Mouse (Mus musculus): Measurements from ENCODE around the gene Ppp1r3e. TPM values are rescaled to one million over a fixed set of nuclear protein-coding genes. Genes with fewer than 3 reads are reported as not detected.

Gene Ppp1r3e
- 3.4 and 6.9 TPM in 2 replicates for polyA plus RNA-seq (2021; fragmentation: Nextera tagmentation)
- long read RNA-seq, experiment 1, partial matches to known transcripts: 0 of 3 reads
- long read RNA-seq, experiment 1, other reads (novel, unspliced or antisense): 0 of 3 reads
- long read RNA-seq, experiment 2, partial matches to known transcripts: 0 of 2 reads
- long read RNA-seq, experiment 2, other reads (novel, unspliced or antisense): 0 of 2 reads

GRCm38 (mm10) chr14:54877048-54877715, at the start of gene Ppp1r3e:
Gene Ppp1r3e (minus strand): TSS chr14:54877550.

GRCm38 (mm10) chr14:54925349-54926342, 48.3 kb upstream of the Ppp1r3e start, which contains the start of gene Efs:
Gene Efs (minus strand): TSS chr14:54926126.

GRCm38 (mm10) chr14:54912886-54913285, 35.5 kb upstream of the Ppp1r3e start, which contains the start of gene Slc22a17:
Gene Slc22a17 (minus strand): TSS chr14:54913132.

GRCm38 (mm10) chr14:54892200-54892599, 14.8 kb upstream of the Ppp1r3e start, which contains the start of gene Pabpn1:
Gene Pabpn1 (plus strand): TSS chr14:54892500.

GRCm38 (mm10) chr14:54883154-54884021, 6.0 kb upstream of the Ppp1r3e start, which contains the start of the genes Bcl2l2 and Gm20521:
Gene Bcl2l2 (plus strand): TSS chr14:54883377.
Gene Gm20521 (plus strand): TSS chr14:54883441.

GRCm38 (mm10) chr14:54870861-54871260, 6.5 kb downstream of the Ppp1r3e start, which contains the start of gene Homez:
Gene Homez (minus strand): TSS chr14:54870961.

Other genes with a start within 250 kb of the Ppp1r3e start
- not detected in 2 replicates for gene Gm17606, start 236.6 kb downstream of the Ppp1r3e start, polyA plus RNA-seq (2021; fragmentation: Nextera tagmentation)
- gene Cdh24, start 236.2 kb downstream of the Ppp1r3e start, polyA plus RNA-seq (2021; fragmentation: Nextera tagmentation): 0.64 and 0.83 TPM in 2 replicates
- 44.0 and 47.2 TPM in 2 replicates for gene 1700123O20Rik, start 191.3 kb downstream of the Ppp1r3e start, polyA plus RNA-seq (2021; fragmentation: Nextera tagmentation)
- gene Acin1, start 190.6 kb downstream of the Ppp1r3e start, polyA plus RNA-seq (2021; fragmentation: Nextera tagmentation): 28.3 and 32.9 TPM in 2 replicates
- not detected in 2 replicates for gene Gm29776, start 178.7 kb downstream of the Ppp1r3e start, polyA plus RNA-seq (2021; fragmentation: Nextera tagmentation)
- not detected in 2 replicates for gene Cebpe, start 165.4 kb downstream of the Ppp1r3e start, polyA plus RNA-seq (2021; fragmentation: Nextera tagmentation)
- 17.7 and 25.0 TPM in 2 replicates for gene Slc7a8, start 95.6 kb downstream of the Ppp1r3e start, polyA plus RNA-seq (2021; fragmentation: Nextera tagmentation)
- 0.10 TPM in 1 of 2 replicates, not detected in the other for gene Rnf212b, start 63.4 kb downstream of the Ppp1r3e start, polyA plus RNA-seq (2021; fragmentation: Nextera tagmentation)
- gene Homez, start 6.6 kb downstream of the Ppp1r3e start, polyA plus RNA-seq (2021; fragmentation: Nextera tagmentation): 5.8 and 7.3 TPM in 2 replicates
- 7.9 and 8.1 TPM in 2 replicates for gene Bcl2l2, start 5.8 kb upstream of the Ppp1r3e start, polyA plus RNA-seq (2021; fragmentation: Nextera tagmentation)
- gene Gm20521, start 5.9 kb upstream of the Ppp1r3e start, polyA plus RNA-seq (2021; fragmentation: Nextera tagmentation): not detected in 2 replicates
- gene Pabpn1, start 14.9 kb upstream of the Ppp1r3e start, polyA plus RNA-seq (2021; fragmentation: Nextera tagmentation): 17.4 and 22.3 TPM in 2 replicates
- 131 and 194 TPM in 2 replicates for gene Slc22a17, start 35.6 kb upstream of the Ppp1r3e start, polyA plus RNA-seq (2021; fragmentation: Nextera tagmentation)
- gene Efs, start 48.6 kb upstream of the Ppp1r3e start, polyA plus RNA-seq (2021; fragmentation: Nextera tagmentation): 0.77 and 5.0 TPM in 2 replicates
- gene Il25, start 55.1 kb upstream of the Ppp1r3e start, polyA plus RNA-seq (2021; fragmentation: Nextera tagmentation): 0.10 and 0.20 TPM in 2 replicates
- 87.7 and 132 TPM in 2 replicates for gene Cmtm5, start 58.7 kb upstream of the Ppp1r3e start, polyA plus RNA-seq (2021; fragmentation: Nextera tagmentation)
- 2.0 and 8.2 TPM in 2 replicates for gene Myh6, start 89.4 kb upstream of the Ppp1r3e start, polyA plus RNA-seq (2021; fragmentation: Nextera tagmentation)
- gene Gm17428, start 99.4 kb upstream of the Ppp1r3e start, polyA plus RNA-seq (2021; fragmentation: Nextera tagmentation): not detected in 2 replicates
- 25.4 and 42.9 TPM in 2 replicates for gene Myh7, start 117.1 kb upstream of the Ppp1r3e start, polyA plus RNA-seq (2021; fragmentation: Nextera tagmentation)
- gene Ngdn, start 137.9 kb upstream of the Ppp1r3e start, polyA plus RNA-seq (2021; fragmentation: Nextera tagmentation): 55.7 and 61.3 TPM in 2 replicates
- 2.4 and 4.6 TPM in 2 replicates for gene Zfhx2, start 214.8 kb upstream of the Ppp1r3e start, polyA plus RNA-seq (2021; fragmentation: Nextera tagmentation)
- gene Thtpa, start 217.2 kb upstream of the Ppp1r3e start, polyA plus RNA-seq (2021; fragmentation: Nextera tagmentation): 16.3 and 18.9 TPM in 2 replicates
- 1.0 and 1.1 TPM in 2 replicates for gene Ap1g2, start 229.0 kb upstream of the Ppp1r3e start, polyA plus RNA-seq (2021; fragmentation: Nextera tagmentation)
- gene Jph4, start 239.4 kb upstream of the Ppp1r3e start, polyA plus RNA-seq (2021; fragmentation: Nextera tagmentation): 27.4 and 43.5 TPM in 2 replicates

All from left cerebral cortex, adult 6 months (tissue).